Mouse (Mus musculus): ENCODE measurements around the gene Epha1. TPM values are rescaled to one million over a fixed set of nuclear protein-coding genes. Genes with fewer than 3 reads are reported as not detected.

The Epha1 gene
- polyA plus RNA-seq, 1 experiment: 20.6 TPM

GRCm38 (mm10) chr6:42398285-42398684 lies 25.2 kb upstream of the Epha1 start:
- no peak overlapping the region for H3K9ac ChIP-seq (ENCODE audit: low read depth, poor library complexity, severe bottlenecking)
- no peak overlapping the region for H3K27ac ChIP-seq (ENCODE audit: insufficient read depth, low read length)
- no peaks in the 10 kb centered on the region for H3K9me3 ChIP-seq (replicated peaks; ENCODE audit: control insufficient read depth, insufficient read depth, low read length, poor library complexity, severe bottlenecking)
- TF ChIP-seq EP300 (IDR thresholded peaks at IDR 0.05; ENCODE audit: insufficient read depth, low read depth, low read length): no peak
- no peak for TF ChIP-seq POLR2A (IDR thresholded peaks at IDR 0.05; ENCODE audit: insufficient read depth, low read length)
- TF ChIP-seq CTCF (IDR thresholded peaks at IDR 0.05; ENCODE audit: low read depth, low read length): no peak
- no peak overlapping the region for H3K4me3 ChIP-seq (ENCODE audit: low read depth, low read length)
- no peaks in the 10 kb centered on the region for H3K4me1 ChIP-seq (ENCODE audit: control insufficient read depth, insufficient read depth, low read length)
- H3K27me3 ChIP-seq (ENCODE audit: control insufficient read depth, insufficient read depth, low read length, poor library complexity, severe bottlenecking): no peaks in the 10 kb centered on the region; the same call in 1 of the 2 replicates
- H3K36me3 ChIP-seq (ENCODE audit: control insufficient read depth, insufficient read depth, low read length, poor library complexity, severe bottlenecking): no peaks in the 10 kb centered on the region

GRCm38 (mm10) chr6:42397041-42397657 lies 24.1 kb upstream of the Epha1 start:
- TF ChIP-seq POLR2A (IDR thresholded peaks at IDR 0.05; ENCODE audit: insufficient read depth, low read length) (no peak), CTCF (IDR thresholded peaks at IDR 0.05; ENCODE audit: low read depth, low read length) (no peak), EP300 (IDR thresholded peaks at IDR 0.05; ENCODE audit: insufficient read depth, low read depth, low read length) (no peak)
- Histone ChIP-seq H3K4me3 (ENCODE audit: low read depth, low read length) (no peak overlapping the region), H3K9me3 (replicated peaks; ENCODE audit: control insufficient read depth, insufficient read depth, low read length, poor library complexity, severe bottlenecking) (no peaks in the 10 kb centered on the region), H3K4me1 (ENCODE audit: control insufficient read depth, insufficient read depth, low read length) (no peaks in the 10 kb centered on the region), H3K9ac (ENCODE audit: low read depth, poor library complexity, severe bottlenecking) (no peak overlapping the region), H3K27me3 (ENCODE audit: control insufficient read depth, insufficient read depth, low read length, poor library complexity, severe bottlenecking) (no peaks in the 10 kb centered on the region; the same call in 1 of the 2 replicates), H3K36me3 (ENCODE audit: control insufficient read depth, insufficient read depth, low read length, poor library complexity, severe bottlenecking) (no peaks in the 10 kb centered on the region), H3K27ac (ENCODE audit: insufficient read depth, low read length) (no peak overlapping the region)

- TF ChIP-seq EP300 (IDR thresholded peaks at IDR 0.05; ENCODE audit: insufficient read depth, low read depth, low read length) (no peak), POLR2A (IDR thresholded peaks at IDR 0.05; ENCODE audit: insufficient read depth, low read length) (no peak), CTCF (IDR thresholded peaks at IDR 0.05; ENCODE audit: low read depth, low read length) (no peak)
- no peak overlapping the region for H3K4me3 ChIP-seq (ENCODE audit: low read depth, low read length)
- H3K27me3 ChIP-seq (ENCODE audit: control insufficient read depth, insufficient read depth, low read length, poor library complexity, severe bottlenecking): no peaks in the 10 kb centered on the region; the same call in 1 of the 2 replicates
- H3K36me3 ChIP-seq (ENCODE audit: control insufficient read depth, insufficient read depth, low read length, poor library complexity, severe bottlenecking): no peaks in the 10 kb centered on the region
- H3K27ac ChIP-seq (ENCODE audit: insufficient read depth, low read length): no peak overlapping the region
- H3K9me3 ChIP-seq (replicated peaks; ENCODE audit: control insufficient read depth, insufficient read depth, low read length, poor library complexity, severe bottlenecking): no peaks in the 10 kb centered on the region
- H3K4me1 ChIP-seq (ENCODE audit: control insufficient read depth, insufficient read depth, low read length): no peaks in the 10 kb centered on the region
- H3K9ac ChIP-seq (ENCODE audit: low read depth, poor library complexity, severe bottlenecking): no peak overlapping the region
These were observed 23.1 kb upstream of the Epha1 start for GRCm38 (mm10) chr6:42395960-42396809.

GRCm38 (mm10) chr6:42391796-42392330 lies 18.8 kb upstream of the Epha1 start:
- H3K27ac ChIP-seq (ENCODE audit: insufficient read depth, low read length): no peak overlapping the region
- H3K4me3 ChIP-seq (ENCODE audit: low read depth, low read length): no peak overlapping the region
- H3K36me3 ChIP-seq (ENCODE audit: control insufficient read depth, insufficient read depth, low read length, poor library complexity, severe bottlenecking): no peaks in the 10 kb centered on the region
- no peak overlapping the region for H3K9ac ChIP-seq (ENCODE audit: low read depth, poor library complexity, severe bottlenecking)
- no peaks in the 10 kb centered on the region for H3K4me1 ChIP-seq (ENCODE audit: control insufficient read depth, insufficient read depth, low read length)
- H3K9me3 ChIP-seq (replicated peaks; ENCODE audit: control insufficient read depth, insufficient read depth, low read length, poor library complexity, severe bottlenecking): no peaks in the 10 kb centered on the region
- TF ChIP-seq CTCF (IDR thresholded peaks at IDR 0.05; ENCODE audit: low read depth, low read length): no peak
- TF ChIP-seq POLR2A (IDR thresholded peaks at IDR 0.05; ENCODE audit: insufficient read depth, low read length): no peak
- no peak for TF ChIP-seq EP300 (IDR thresholded peaks at IDR 0.05; ENCODE audit: insufficient read depth, low read depth, low read length)
- no peaks in the 10 kb centered on the region for H3K27me3 ChIP-seq (ENCODE audit: control insufficient read depth, insufficient read depth, low read length, poor library complexity, severe bottlenecking)

- Histone ChIP-seq H3K27me3 (ENCODE audit: control insufficient read depth, insufficient read depth, low read length, poor library complexity, severe bottlenecking) (no peaks in the 10 kb centered on the region; the same call in 1 of the 2 replicates), H3K4me3 (ENCODE audit: low read depth, low read length) (no peak overlapping the region), H3K4me1 (ENCODE audit: control insufficient read depth, insufficient read depth, low read length) (no peaks in the 10 kb centered on the region), H3K27ac (ENCODE audit: insufficient read depth, low read length) (no peak overlapping the region), H3K9ac (ENCODE audit: low read depth, poor library complexity, severe bottlenecking) (no peak overlapping the region), H3K36me3 (ENCODE audit: control insufficient read depth, insufficient read depth, low read length, poor library complexity, severe bottlenecking) (no peaks in the 10 kb centered on the region), H3K9me3 (replicated peaks; ENCODE audit: control insufficient read depth, insufficient read depth, low read length, poor library complexity, severe bottlenecking) (no peaks in the 10 kb centered on the region)
- TF ChIP-seq POLR2A (IDR thresholded peaks at IDR 0.05; ENCODE audit: insufficient read depth, low read length) (no peak), EP300 (IDR thresholded peaks at IDR 0.05; ENCODE audit: insufficient read depth, low read depth, low read length) (no peak), CTCF (IDR thresholded peaks at IDR 0.05; ENCODE audit: low read depth, low read length) (no peak)
These were observed 12.6 kb upstream of the Epha1 start for GRCm38 (mm10) chr6:42385635-42386034.

Measured in ES-Bruce4 (cell line).